Mouse (Mus musculus) myocyte (in vitro differentiated cells): ENCODE data around the gene Stard13.
A peak's percentile ranks its signal among the peaks of the same experiment; 100 is the strongest.

ENCODE experiments used
- CEBPB ChIP-seq: IDR thresholded peaks from 2 replicates; pipeline ENCODE4 v1.6.1; 2011; ENCODE audit warnings: mild to moderate bottlenecking, moderate library complexity; ENCODE audit not compliant: poor library complexity, insufficient read depth, severe bottlenecking
- E2F4 ChIP-seq: IDR thresholded peaks from one replicate; pipeline ENCODE4 v1.6.1; 2011; ENCODE audit warnings: mild to moderate bottlenecking, control low read depth, moderate library complexity; ENCODE audit not compliant: insufficient read depth
- MAX ChIP-seq: IDR thresholded peaks from one replicate; pipeline ENCODE4 v1.6.1; 2011; ENCODE audit warnings: low read depth, mild to moderate bottlenecking, control low read depth
- MYOD1 ChIP-seq, 3 experiments: IDR thresholded peaks; one replicate each; pipeline ENCODE4 v1.6.1; 2011; ENCODE audit warnings: control low read depth in 2 of 3, low read depth in 2 of 3, mild to moderate bottlenecking in 2 of 3, moderate library complexity in 1 of 3; ENCODE audit not compliant: insufficient read length in 2 of 3, control insufficient read depth in 1 of 3
- MYOG ChIP-seq, 3 experiments: IDR thresholded peaks; one replicate each; pipeline ENCODE4 v1.6.1; 2011; ENCODE audit warnings: control low read depth in 2 of 3, low read depth in 2 of 3, mild to moderate bottlenecking in 2 of 3; ENCODE audit not compliant: insufficient read length in 2 of 3, control insufficient read depth in 1 of 3, insufficient read depth in 1 of 3
- POLR2A ChIP-seq: IDR thresholded peaks from one replicate; pipeline ENCODE4 v1.6.1; 2011; ENCODE audit warnings: low read depth, mild to moderate bottlenecking, control low read depth, moderate library complexity; ENCODE audit not compliant: insufficient read length
- POLR2AphosphoS2 ChIP-seq: IDR thresholded peaks from one replicate; pipeline ENCODE4 v1.6.1; 2011; ENCODE audit warnings: low read depth, control low read depth; ENCODE audit not compliant: insufficient read length
- REST ChIP-seq: IDR thresholded peaks from one replicate; pipeline ENCODE4 v1.6.1; 2011; ENCODE audit warnings: mild to moderate bottlenecking, control low read depth, moderate library complexity; ENCODE audit not compliant: insufficient read depth, insufficient read length
- SRF ChIP-seq: IDR thresholded peaks from one replicate; pipeline ENCODE4 v1.6.1; 2011; ENCODE audit warnings: low read depth; ENCODE audit not compliant: control insufficient read depth, insufficient read length
- TCF12 ChIP-seq: IDR thresholded peaks from one replicate; pipeline ENCODE4 v1.6.1; 2011; ENCODE audit warnings: mild to moderate bottlenecking, control low read depth; ENCODE audit not compliant: poor library complexity, insufficient read depth, severe bottlenecking
- TCF3 ChIP-seq: IDR thresholded peaks from one replicate; pipeline ENCODE4 v1.6.1; 2011; ENCODE audit warnings: low read depth, control low read depth; ENCODE audit not compliant: insufficient read length
- USF1 ChIP-seq: IDR thresholded peaks from one replicate; pipeline ENCODE4 v1.6.1; 2011; ENCODE audit warnings: low read depth, mild to moderate bottlenecking, control low read depth, moderate library complexity

GRCm38 (mm10) chr5:151213097-151213496, 20.5 kb downstream of the Stard13 start:
- TF ChIP-seq MYOG (IDR thresholded peaks at IDR 0.05; ENCODE audit: control insufficient read depth in 1 of 3, insufficient read depth in 1 of 3, insufficient read length in 2 of 3, low read depth in 2 of 3): peak in 1 of 3 experiments; percentile 84
- no peak for TF ChIP-seq TCF3
- no peak for TF ChIP-seq SRF
- TF ChIP-seq CEBPB: no peak
- TF ChIP-seq E2F4: no peak
- no peak for TF ChIP-seq POLR2A
- TF ChIP-seq USF1: no peak
- TF ChIP-seq TCF12: peak; percentile 73
- no peak for TF ChIP-seq MAX
- TF ChIP-seq POLR2AphosphoS2: no peak
- peak in 2 of 3 experiments; percentile 60 to 84 for TF ChIP-seq MYOD1 (IDR thresholded peaks at IDR 0.05; ENCODE audit: control insufficient read depth in 1 of 3, insufficient read length in 2 of 3, low read depth in 2 of 3)
- TF ChIP-seq REST: no peak
